Mouse (Mus musculus) adrenal gland, postnatal 14 days (tissue): ENCODE data around the gene Asxl1. TPM values are rescaled to one million over a fixed set of nuclear protein-coding genes. Genes with fewer than 3 reads are reported as not detected.
"Not testable (repeated sequence)": the region's sequence is repeated elsewhere in the genome, so short reads cannot be mapped to it uniquely, and the experiment has no call there.

Source experiments
- DNase-seq: peaks from one replicate; pipeline ENCODE4 v3.0.0; 2021; ENCODE audit warnings: mixed read lengths
- total RNA-seq: library from RNA; stranded (reverse); gene quantifications from 2 replicates; pipeline ENCODE4 v1.2.3, GENCODE M21; 2021

Asxl1 gene
- total RNA-seq, 1 experiment from 2014 or later = 24.8 TPM

DNA sequence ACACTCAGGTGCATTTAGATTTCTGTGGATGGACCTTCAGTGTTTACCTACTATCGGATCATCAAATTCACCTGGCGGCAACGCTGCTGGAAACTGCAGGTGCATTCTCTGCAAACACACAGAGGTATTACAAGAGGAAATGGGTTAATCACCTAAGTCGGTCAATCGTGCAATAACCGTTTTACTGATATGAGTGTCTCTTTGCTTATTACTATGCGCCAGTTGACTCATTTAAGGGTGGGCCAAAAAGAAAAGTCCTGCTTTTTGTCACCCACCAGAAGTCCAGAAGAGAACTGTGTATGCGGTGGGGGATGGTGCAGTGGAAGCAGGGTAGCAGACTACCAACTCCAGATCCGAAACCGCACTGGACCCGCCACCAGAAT, 567 bp upstream of the Asxl1 start:
- no peak for DNase-seq

DNA sequence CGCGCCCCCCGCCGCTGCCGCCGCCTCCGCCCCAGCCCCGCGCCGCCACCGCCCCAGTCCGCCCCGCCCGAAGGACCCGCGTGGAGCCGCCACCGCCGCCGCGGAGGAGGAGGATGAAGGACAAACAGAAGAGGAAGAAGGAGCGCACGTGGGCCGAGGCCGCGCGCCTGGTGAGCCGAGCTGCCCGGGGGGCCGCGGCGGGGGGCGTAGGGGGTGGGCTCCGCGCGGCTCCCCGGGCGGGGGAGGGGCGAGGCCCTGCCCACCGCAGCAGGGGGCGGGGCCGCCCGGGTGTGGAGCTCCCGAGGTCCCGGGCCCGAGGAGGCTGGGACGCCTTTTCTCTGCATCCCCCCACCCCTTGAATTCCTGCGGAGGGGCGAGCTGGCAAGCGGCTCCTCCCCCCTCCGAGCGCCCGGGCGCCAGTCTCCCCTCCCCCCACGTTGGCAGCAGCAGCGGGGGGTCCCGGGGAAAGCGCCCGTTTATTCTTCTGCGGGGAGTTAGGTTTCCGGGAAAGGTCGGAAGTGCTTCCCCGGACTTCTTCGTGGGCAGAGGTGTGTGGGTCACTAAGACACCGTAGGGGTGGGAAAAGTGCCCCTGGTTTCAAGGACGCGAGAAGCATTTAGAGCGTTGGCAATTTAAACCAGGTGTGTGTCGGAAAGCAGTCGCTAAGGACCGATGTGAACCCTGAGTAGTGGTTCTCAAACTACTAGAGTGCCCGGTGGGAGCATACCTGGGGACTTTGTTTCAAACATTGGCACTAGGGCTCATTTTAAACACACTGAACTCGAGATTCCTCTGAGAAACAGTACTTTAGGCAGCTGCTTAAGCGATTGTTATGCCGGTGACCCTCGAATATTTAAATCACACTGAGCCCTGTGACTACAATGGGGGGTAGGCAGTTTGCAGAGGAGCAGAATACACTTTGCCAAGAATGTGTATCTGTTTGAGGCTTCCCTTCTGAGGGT, 873 bp downstream of the Asxl1 start:
- peak; percentile 84 for DNase-seq

DNA sequence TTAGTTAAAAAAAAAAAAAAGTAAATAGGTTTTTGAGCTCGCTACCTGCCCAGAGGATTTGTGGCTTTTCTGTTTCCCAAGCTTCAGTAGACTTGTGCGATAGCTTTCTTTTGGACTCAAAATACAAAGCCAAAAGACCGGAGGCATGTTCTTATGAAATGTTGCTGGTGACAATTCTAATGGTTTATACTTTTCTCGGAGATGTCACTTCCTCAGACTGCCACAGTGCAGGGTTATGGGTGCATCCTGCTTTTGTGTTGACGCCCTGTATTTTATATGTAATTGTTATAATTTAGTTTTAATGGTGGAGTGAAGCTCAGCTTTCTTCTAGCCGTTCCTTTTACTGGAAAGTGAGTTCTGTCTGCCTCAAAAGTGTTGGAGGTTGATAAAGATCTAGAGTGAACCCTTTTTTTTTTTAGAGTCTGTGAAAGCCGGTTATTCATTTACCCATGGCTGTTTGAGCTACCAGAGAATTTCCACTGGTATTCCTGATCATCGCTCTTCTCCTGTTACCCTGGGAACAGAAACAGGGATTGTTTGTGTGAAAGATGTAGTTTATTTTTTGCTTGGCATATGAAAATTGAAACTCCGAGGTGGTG, 1.7 kb downstream of the Asxl1 start:
- DNase-seq = no peak

DNA sequence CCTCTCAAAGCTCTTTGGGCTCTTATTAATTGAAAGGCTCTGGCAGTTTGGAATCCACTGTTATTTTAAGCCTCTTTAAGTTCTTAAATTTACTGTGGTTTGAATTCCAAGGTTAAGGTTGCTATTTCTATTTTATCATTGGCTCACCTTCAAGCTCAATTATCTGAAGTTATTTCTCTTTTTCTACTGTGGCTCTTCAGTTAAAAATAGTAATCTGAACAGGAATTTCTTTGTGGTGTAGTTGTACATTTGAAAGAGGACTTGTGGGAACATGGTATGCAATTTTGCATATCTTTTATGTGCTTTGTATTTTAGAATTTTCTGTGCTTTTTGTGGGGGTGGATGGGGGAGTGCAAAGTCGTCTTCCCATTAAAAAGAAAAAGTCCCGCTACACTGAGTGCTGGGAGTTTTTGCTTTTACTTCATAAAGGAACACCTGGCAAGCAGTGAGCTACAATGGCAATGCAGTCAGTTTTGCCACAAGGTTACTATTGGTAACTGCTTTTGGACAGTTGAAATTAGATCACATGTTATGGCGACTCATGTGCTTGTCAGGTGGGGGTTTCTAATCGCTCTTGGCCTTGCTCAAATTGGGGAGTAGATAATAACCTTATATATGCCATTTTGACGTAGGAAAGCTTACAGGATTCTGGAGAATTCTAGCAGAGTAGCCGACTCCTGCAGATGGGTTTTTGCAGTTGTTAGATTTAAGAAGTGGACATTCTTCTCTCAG, 2.6 kb downstream of the Asxl1 start:
- DNase-seq = no peak

DNA sequence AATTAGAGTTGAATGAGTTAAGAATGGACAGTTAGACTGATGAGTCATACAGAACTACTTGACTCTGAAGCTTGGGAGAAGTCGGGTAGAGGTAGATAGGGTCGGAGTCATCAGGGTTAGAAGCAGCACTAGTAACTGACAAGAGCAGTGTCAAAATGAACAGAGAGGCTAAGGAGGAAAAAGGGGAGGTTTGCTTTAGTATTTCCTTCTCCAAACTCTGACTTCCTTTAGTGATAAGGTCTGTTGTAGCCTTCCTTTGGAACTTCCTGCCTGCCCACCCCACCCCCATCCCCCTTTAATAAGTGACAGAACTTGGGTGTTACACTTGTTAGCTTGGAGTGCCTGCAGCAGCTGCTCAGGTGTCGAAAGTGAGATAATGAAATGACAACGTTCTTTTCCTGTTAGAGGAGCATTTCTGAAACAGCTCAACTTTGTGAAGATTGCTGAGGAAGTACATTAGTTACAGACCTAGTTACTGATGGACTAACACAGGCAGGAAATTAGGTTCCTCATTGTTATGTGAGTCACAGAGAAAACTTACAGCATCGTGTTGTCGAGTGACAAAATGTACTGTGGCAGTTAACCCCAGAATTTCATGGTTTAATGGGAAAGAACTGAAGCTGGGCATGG, 5.0 kb downstream of the Asxl1 start:
- DNase-seq = no peak

- no peak for DNase-seq
Observed at GRCm38 (mm10) chr2:153354648-153355047, 9.0 kb downstream of the Asxl1 start.

DNA sequence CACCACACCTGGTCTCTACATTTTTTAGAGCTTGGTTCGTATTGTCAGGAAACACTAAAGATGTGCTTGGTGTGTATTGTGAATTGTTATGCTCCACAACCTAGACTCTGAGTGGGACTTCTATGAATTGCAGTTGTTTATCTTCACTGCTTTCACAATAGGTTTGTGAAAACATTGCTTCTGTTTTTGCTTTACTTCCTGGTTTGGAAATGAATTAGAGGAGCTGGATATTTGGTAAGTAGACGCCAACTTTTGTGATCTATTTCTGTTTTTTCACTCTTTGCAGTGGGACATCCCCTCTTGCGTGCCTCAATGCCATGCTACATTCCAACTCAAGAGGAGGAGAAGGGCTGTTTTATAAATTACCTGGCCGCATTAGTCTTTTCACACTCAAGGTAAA, 11.2 kb downstream of the Asxl1 start:
- DNase-seq = no peak

- no peak for DNase-seq
Observed at GRCm38 (mm10) chr2:153361101-153361710, 15.6 kb downstream of the Asxl1 start.

DNA sequence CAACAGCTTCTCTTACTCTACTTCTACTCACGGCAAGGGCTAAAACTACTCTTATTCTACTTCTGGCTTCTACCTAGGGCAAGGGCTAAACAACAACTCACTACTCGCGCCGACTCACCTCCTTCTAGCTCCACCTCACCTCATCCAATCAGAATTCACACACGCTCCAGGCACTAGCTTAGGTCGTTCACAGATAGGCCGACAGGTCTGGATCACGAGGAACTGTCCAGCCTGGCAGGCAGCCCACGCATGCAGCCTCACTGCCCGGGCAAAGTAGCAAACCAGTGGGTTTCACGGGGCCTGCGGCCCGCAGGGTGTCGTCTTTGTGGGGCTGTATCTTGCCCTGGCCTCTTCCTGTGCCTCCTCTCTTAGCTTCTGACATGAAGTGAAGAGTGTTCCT, 18.9 kb downstream of the Asxl1 start:
- not testable (repeated sequence) for DNase-seq

DNA sequence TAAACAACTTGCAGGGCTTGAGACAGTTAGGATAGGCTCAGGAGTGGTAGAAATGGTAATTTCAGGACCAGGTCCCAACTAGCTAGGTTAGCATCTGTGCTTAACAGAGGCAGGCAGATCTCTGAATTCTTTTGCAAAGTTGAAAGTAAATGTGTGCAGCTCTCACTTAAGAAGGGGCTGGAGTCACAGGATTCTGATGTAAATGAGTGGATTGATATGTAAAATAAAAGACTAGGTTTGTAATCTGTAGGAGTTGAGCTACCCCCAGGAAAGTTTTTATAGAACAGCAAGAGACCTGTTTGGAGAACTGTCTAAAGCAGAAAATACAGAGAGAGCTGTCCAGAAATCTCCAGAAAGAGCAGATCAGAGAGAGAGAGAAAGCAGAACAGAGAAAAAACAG, 25.2 kb downstream of the Asxl1 start:
- DNase-seq = no peak

DNA sequence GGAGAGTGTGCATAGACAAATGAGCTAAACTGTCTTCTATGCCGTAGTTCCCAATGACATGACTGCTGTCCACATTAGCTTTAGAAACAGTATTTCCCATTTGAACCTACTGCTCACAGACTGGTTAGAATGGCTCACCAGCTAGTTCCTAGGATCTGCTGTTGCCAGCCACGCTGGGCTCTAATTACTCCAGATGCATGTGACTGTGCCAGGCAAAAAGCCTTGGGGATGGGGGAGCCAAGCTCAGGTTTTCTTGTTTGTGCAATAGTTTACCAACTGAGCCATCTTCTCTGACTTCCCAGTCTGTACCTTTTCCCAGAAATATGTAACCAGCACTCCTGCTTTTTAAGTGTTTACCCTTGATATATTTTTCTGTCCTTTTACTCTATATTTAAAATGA, 29.8 kb downstream of the Asxl1 start:
- peak; percentile 32 for DNase-seq

DNA sequence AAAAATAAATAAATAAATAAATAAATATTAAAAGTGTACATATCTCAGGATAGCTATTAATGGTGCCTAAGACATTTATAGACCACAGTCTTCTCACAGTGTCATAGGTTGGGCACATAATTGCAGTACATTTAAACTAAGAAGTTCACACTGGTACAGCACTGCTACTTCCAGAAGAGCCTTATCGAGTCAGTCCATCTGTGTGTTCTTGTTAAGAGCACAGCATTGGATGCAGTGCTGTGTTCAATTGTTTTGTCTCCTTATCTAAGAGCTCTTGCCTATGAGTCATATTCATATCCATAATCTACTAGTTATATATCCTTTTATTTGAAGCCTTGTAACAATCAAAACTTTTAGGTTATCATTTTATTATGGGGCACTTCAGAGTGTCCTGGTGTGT, 34.9 kb downstream of the Asxl1 start:
- DNase-seq = no peak

GRCm38 (mm10) chr2:153389831-153390230, 44.2 kb downstream of the Asxl1 start:
- DNase-seq = no peak

GRCm38 (mm10) chr2:153393045-153393444, 47.4 kb downstream of the Asxl1 start:
- DNase-seq = no peak

DNA sequence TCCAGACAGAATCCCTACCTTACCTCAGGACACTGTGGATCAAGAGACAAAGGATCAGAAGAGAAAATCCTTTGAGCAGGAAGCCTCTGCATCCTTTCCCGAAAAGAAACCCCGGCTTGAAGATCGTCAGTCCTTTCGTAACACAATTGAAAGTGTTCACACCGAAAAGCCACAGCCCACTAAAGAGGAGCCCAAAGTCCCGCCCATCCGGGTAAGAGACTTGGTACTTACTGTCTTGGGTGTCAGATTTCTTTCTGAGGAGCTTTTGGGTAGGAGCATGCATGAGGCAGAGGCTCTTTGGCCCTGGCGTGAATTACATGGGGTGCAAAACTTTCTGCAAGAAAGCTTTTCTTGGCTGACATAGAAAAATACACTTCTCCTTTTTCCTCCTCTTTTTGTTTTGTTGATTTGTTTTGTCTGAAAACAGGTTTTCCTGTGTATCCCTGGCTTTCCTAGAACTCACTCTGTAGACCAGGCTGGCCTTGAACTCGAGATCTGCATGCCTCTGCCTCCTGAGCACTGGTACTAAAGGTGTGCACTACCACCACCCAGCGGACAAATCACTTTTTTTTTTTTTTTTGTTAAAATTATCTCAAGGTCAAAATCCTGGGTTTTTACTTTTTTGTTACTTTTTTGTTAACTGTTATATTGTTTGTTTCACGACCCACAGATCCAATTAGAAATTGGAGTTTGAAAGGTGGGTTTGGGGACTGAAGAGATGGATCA, 52.3 kb downstream of the Asxl1 start:
- no peak for DNase-seq

DNA sequence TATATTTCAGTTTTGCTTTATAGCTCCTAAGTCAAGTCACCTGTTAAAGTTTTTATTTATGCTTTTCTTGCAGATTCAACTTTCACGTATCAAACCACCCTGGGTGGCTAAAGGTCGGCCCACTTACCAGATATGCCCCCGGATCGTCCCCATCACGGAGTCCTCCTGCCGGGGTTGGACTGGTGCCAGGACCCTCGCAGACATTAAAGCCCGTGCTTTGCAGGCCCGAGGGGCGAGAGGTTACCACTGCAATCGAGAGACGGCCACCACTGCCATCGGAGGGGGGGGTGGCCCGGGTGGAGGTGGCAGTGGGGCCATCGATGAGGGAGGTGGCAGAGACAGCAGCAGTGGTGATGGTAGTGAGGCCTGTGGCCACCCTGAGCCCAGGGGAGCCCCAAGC, 53.5 kb downstream of the Asxl1 start:
- no peak for DNase-seq

DNA sequence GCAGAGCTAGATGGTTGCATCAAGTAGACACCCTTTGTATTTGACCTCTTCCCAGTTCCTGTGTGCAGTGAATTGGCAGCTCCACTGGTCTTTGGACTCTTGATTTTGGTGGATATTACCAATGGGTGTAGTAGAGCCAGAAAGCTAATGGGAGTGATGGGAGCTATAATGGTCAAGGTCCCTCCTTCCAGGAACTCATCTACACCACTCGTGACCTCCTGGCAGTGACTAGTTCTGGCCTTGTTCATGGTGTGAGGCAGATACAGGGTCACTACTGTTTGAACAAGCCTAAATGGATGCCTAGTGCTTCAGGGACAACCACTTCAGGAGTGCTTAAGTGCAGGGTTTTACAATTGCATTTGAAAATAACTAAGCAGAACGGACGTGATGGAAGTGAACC, 58.4 kb downstream of the Asxl1 start:
- peak; percentile 9 for DNase-seq

DNA sequence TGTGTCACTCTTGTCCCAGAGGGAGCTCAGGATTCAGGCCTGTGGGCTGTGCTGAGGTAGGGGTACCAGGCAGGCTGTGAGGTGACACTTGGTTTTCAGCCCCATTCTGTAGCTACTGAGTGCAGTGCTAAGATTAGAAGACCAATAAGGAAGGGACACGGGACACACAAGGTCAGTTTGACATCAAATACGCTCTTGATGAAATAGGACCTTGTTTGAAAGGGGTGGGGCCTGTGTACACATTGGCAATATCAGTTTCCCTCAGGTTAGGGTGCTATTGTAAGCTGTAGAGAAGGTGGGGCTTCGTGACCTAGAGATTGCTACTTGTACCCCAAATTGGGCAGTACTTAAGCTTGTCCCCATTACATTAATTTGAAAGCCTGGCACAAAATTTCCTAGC, 59.3 kb downstream of the Asxl1 start:
- peak; percentile 3 for DNase-seq

- peak; percentile 29 for DNase-seq
Observed at GRCm38 (mm10) chr2:153406882-153407281, 61.3 kb downstream of the Asxl1 start.

DNA sequence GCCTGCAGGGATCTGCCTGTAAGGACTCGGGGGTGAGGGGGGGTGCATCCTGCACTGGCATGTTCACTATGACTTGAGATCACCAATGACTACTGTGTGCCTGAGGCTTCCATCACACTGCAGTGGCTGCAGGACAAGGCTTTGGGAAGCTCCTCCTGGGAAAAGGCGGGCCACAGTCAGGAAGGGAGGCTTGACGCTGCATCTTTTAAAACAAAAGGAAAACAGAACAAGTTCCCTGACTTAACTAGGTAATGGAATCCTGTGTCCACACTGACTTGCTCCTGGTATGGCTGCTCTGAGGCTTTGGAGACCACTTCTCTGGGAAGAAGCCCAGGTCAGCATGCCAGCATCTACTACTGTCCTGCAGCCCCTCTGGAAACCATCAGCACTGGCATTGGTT, 63.3 kb downstream of the Asxl1 start:
- no peak for DNase-seq

GRCm38 (mm10) chr2:153411557-153411956, 65.9 kb downstream of the Asxl1 start:
- no peak for DNase-seq

- no peak for DNase-seq
Observed at GRCm38 (mm10) chr2:153412563-153412962, 66.9 kb downstream of the Asxl1 start.
